Mouse (Mus musculus): ENCODE results near the gene Btaf1. TPM values are rescaled to one million over a fixed set of nuclear protein-coding genes. Genes with fewer than 3 reads are reported as not detected.

The Btaf1 gene
- polyA plus RNA-seq (2011; ENCODE audit: insufficient read length, low read depth, missing spikeins): 27.5 and 30.2 TPM in 2 replicates

DNA sequence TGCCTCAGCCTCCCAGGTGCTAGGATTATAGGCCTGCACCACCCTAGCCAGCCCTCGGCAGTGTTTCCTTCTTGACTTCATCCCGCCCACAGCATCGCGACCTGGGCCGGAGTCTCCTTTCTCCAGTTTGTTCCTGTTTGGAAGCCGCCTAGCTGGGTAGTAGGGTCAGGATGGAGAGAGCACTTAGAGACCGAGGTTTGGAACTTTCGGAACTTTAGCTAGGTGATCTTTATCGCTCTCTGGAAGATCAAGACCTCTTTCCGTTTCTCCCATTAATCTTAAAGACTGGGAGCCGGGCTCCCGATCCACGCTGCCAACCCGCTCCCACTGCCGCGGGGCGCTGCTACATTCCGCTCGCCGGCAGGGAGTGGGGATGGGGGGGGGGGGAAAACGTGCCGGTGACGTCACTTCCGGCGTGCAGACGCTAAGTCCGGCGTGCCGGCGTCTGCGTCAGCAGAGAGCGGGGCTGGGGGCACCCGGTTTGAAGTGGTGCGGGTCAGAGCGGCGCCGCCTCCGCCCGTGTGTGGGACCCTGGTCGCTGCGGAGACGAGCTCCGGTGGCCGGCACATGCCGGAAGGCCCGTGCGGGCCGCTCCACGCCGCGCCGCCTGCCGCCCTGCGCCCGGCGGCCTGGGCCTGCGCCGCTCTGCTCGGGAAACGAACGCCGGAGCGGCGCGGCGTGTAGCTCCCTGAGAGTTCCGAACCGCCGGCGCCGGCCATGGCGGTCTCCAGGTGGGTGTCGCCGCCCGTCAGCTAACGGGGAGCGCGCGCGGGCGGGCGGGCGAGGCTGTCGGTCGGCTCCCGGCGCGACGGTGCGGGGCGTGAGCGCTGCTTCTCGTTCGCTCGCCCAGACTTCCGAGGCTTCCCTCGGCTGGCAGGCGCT, at the start of gene Btaf1:
Gene Btaf1, plus strand, starts transcription at position 409 of the 882 bp plus-strand sequence.
- H3K4me3 ChIP-seq (ENCODE audit: insufficient read depth, low read length): peak within 1 kb of the TSS; percentile 59
- TF ChIP-seq POLR2A (IDR thresholded peaks at IDR 0.05; ENCODE audit: low read depth, low read length): peak; percentile 91
- TF ChIP-seq CTCF (IDR thresholded peaks at IDR 0.05; ENCODE audit: borderline replicate concordance, insufficient read depth, low read length): no peak
- peak within 1 kb of the TSS; percentile 93 for H3K27ac ChIP-seq (ENCODE audit: insufficient read depth, low read length)
- no peaks in the 10 kb centered on the region; the same call in 1 of the 2 replicates for H3K4me1 ChIP-seq (ENCODE audit: control insufficient read depth, insufficient read depth, low read length)

DNA sequence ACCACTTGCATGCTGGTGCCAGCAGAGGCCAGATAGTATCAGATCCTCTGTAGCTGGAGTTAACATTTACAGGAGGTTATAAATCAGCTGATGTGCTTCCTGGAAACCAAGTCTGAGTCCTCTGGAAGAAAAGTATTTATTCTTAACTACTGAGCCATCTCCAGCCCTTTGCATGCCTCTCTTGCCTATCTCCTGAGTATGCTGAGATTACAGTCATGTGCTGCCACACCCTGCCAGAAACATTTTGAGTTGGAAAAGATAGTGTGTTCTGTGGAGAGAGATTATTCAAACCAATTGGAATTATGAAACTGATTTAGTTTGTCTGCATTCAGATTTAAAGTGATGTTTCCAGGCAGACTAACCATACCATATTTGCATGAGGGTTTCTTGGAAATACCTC, 48.5 kb upstream of the Btaf1 start:
- TF ChIP-seq POLR2A (IDR thresholded peaks at IDR 0.05; ENCODE audit: low read depth, low read length) (no peak), CTCF (IDR thresholded peaks at IDR 0.05; ENCODE audit: borderline replicate concordance, insufficient read depth, low read length) (no peak)
- Histone ChIP-seq H3K4me3 (ENCODE audit: insufficient read depth, low read length) (no peak overlapping the region), H3K4me1 (ENCODE audit: control insufficient read depth, insufficient read depth, low read length) (no peaks in the 10 kb centered on the region), H3K27ac (ENCODE audit: insufficient read depth, low read length) (no peak overlapping the region)

DNA sequence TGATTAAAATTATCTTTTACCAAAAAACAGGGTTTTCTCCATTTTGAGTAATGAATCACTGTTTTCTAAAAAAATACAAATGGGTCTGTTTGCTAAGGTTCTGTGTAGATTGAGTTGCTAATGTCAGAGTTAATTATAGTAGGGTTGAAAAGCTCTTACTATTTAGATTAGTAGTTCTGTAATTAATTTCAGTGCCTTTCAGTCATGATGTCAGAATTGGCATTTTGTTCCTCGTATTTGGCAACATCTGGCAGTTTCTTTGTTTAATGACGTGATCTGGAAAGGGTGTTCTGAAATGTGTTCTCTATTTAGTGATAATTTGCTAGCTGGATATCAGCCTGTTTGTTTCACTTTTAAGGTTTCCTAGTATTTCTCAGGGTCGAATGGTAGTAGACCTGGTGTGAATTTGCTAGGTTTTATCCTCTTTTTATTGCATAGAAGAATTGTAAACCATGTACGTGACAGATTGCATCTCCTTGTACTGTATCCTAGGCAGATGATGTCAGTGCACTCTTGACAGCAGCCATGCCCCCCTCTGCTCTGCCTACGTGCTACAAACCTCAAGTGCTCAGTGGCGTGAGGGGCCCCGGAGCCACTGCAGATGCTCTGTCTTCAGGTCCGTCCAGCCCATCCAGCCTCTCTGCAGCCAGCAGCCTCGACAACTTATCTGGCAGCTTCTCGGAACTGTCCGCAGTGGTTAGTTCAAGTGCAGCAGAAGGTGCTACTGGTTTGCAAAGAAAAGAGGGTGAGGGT, 47.0 kb upstream of the Btaf1 start:
- no peak for TF ChIP-seq CTCF (IDR thresholded peaks at IDR 0.05; ENCODE audit: borderline replicate concordance, insufficient read depth, low read length)
- no peak for TF ChIP-seq POLR2A (IDR thresholded peaks at IDR 0.05; ENCODE audit: low read depth, low read length)
- H3K27ac ChIP-seq (ENCODE audit: insufficient read depth, low read length): no peak overlapping the region
- no peaks in the 10 kb centered on the region for H3K4me1 ChIP-seq (ENCODE audit: control insufficient read depth, insufficient read depth, low read length)
- H3K4me3 ChIP-seq (ENCODE audit: insufficient read depth, low read length): no peak overlapping the region

DNA sequence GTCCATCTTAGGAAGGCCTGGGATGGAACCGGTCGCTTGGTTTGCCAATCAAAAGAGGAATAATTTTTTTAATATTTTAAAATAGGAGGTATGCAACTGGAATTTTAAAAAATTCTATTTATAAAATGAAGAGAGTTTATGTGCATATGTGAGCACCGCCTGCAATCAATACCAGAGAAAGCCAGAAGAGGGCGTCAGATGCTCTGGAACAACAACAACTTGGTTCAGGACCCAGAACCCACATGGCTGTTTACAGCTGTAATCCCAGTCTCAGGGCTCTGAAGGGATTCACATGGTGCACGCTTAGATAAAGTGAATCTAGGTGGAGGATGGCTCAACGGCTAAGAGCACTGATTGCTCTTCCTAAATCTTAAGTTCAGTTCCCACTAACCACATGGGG, 42.8 kb upstream of the Btaf1 start:
- no peaks in the 10 kb centered on the region for H3K4me1 ChIP-seq (ENCODE audit: control insufficient read depth, insufficient read depth, low read length)
- H3K4me3 ChIP-seq (ENCODE audit: insufficient read depth, low read length): no peak overlapping the region
- H3K27ac ChIP-seq (ENCODE audit: insufficient read depth, low read length): no peak overlapping the region
- TF ChIP-seq CTCF (IDR thresholded peaks at IDR 0.05; ENCODE audit: borderline replicate concordance, insufficient read depth, low read length): no peak
- TF ChIP-seq POLR2A (IDR thresholded peaks at IDR 0.05; ENCODE audit: low read depth, low read length): no peak

DNA sequence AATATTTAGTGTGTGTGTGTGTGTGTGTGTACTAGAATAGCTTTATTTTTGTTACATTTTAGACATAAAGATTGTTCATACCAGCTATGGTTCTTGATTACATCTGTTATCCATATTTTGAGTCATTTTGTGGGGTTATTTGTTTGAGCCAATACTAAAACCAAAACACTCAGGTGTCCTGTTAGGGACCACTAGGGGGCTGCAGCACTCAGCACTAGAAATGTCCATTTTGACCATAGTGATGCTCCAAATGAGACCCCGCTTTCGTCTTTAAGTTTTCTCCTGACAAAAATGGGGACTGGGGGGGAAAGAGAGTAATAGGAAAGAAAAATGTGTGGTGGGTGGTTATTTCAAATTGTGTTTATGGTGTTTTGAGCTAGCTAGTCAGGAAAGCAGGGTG, 39.6 kb upstream of the Btaf1 start:
- Histone ChIP-seq H3K4me1 (ENCODE audit: control insufficient read depth, insufficient read depth, low read length) (no peaks in the 10 kb centered on the region), H3K27ac (ENCODE audit: insufficient read depth, low read length) (no peak overlapping the region), H3K4me3 (ENCODE audit: insufficient read depth, low read length) (no peak overlapping the region)
- TF ChIP-seq POLR2A (IDR thresholded peaks at IDR 0.05; ENCODE audit: low read depth, low read length) (no peak), CTCF (IDR thresholded peaks at IDR 0.05; ENCODE audit: borderline replicate concordance, insufficient read depth, low read length) (no peak)

DNA sequence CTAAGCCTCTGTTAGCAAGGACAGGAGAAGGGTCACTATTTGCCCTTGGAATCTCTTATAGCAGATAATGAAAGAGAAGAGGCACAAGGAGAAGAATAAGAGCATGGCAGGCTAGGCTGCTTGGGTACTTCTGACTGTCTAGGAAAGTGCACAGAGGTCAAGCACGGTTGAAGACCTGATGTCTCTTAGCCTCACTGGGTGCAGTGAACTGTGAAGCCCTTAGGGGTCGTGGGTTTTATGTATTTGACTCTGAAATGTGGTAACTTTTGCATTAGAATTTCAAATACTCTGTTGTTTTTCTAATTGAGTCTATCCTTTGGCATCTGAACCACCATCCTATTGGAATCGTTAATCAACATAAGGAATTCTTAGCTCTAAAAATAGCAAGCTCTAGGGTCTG, 38.2 kb upstream of the Btaf1 start:
- TF ChIP-seq CTCF (IDR thresholded peaks at IDR 0.05; ENCODE audit: borderline replicate concordance, insufficient read depth, low read length): no peak
- TF ChIP-seq POLR2A (IDR thresholded peaks at IDR 0.05; ENCODE audit: low read depth, low read length): no peak
- Histone ChIP-seq H3K27ac (ENCODE audit: insufficient read depth, low read length) (no peak overlapping the region), H3K4me1 (ENCODE audit: control insufficient read depth, insufficient read depth, low read length) (no peaks in the 10 kb centered on the region), H3K4me3 (ENCODE audit: insufficient read depth, low read length) (no peak overlapping the region)

DNA sequence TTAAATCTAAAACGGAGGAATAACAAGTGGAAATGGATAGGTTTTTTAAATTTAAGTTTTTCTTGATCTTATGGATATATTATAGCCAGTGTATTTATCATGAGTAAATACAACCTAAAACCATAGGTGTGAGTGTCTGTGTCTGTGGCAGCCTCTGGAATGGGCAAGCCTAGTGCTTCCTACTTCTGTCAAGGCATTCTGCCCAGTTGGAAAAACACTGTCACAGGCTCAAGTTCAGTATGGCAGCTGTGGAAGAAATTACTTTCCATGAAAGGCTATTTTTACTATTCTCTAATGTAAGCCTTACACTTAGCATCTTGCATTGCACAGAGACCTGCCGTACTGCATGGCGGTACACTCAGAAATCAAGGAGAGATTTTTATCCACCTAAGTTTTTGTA, 34.1 kb upstream of the Btaf1 start:
- H3K4me3 ChIP-seq (ENCODE audit: insufficient read depth, low read length): no peak overlapping the region
- no peaks in the 10 kb centered on the region for H3K4me1 ChIP-seq (ENCODE audit: control insufficient read depth, insufficient read depth, low read length)
- TF ChIP-seq CTCF (IDR thresholded peaks at IDR 0.05; ENCODE audit: borderline replicate concordance, insufficient read depth, low read length): no peak
- no peak for TF ChIP-seq POLR2A (IDR thresholded peaks at IDR 0.05; ENCODE audit: low read depth, low read length)
- H3K27ac ChIP-seq (ENCODE audit: insufficient read depth, low read length): no peak overlapping the region

DNA sequence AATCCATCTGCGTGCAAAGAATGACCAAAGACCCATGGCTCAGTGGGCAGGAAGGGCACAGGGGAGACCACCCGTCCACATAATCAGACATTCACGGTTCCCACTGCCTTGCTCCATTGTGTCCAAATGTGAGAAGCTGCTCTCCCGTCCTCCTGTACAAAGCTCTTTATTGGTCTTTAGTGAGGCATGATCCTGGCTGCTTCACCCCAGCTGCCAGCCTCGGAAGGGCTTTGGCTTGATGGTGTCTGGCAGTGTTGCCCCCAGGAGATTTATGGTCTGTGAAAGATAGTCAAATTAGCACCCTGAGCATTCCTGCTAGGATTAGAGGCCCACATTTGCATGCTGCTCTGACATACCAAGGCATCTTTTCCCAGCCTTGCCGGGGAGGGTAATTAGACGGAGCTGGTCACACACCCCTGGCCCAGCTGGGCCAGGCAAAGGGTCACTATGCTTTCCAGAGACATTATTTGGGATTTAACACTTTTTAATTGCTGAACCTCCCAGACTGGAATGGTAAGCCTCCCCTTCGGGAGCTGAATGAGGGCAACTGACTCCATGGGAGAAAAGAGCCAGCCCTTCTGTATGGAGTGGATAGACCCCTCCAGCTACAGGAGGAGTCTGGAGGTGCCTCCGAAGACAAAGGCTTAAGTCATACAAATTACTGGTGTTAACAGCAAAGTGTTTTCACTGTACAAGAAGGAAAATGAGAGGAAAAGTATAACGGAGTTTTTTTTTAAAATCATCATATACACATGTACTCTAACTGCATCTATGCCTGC, 28.9 kb upstream of the Btaf1 start:
- TF ChIP-seq CTCF (IDR thresholded peaks at IDR 0.05; ENCODE audit: borderline replicate concordance, insufficient read depth, low read length) (no peak), POLR2A (IDR thresholded peaks at IDR 0.05; ENCODE audit: low read depth, low read length) (no peak)
- Histone ChIP-seq H3K4me1 (ENCODE audit: control insufficient read depth, insufficient read depth, low read length) (no peaks in the 10 kb centered on the region), H3K27ac (ENCODE audit: insufficient read depth, low read length) (no peak overlapping the region), H3K4me3 (ENCODE audit: insufficient read depth, low read length) (no peak overlapping the region)

DNA sequence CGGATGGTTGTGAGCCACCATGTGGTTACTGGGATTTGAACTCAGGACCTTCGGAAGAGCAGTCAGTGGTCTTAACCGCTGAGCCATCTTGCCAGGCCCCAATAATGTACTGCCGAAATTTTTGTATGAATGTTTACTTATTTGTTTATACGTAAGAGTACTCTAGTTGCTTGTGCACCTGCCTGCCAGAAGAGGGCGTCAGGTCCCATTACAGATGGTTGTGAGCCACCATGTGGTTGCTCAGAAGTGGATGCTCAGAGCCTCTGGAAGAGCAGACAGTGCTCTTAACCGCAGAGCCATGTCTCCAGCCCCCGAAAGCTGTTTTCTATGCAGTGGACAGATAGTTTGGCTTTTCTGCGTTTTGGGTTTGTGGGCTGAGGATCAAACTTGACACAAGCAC, 28.1 kb upstream of the Btaf1 start:
- no peak overlapping the region for H3K4me3 ChIP-seq (ENCODE audit: insufficient read depth, low read length)
- TF ChIP-seq CTCF (IDR thresholded peaks at IDR 0.05; ENCODE audit: borderline replicate concordance, insufficient read depth, low read length) (peak; percentile 35; the same call in 1 of the 2 replicates), POLR2A (IDR thresholded peaks at IDR 0.05; ENCODE audit: low read depth, low read length) (no peak)

More for the DNA sequence above, 28.1 kb upstream of the Btaf1 start:
- Histone ChIP-seq H3K27ac (ENCODE audit: insufficient read depth, low read length) (no peak overlapping the region), H3K4me1 (ENCODE audit: control insufficient read depth, insufficient read depth, low read length) (no peaks in the 10 kb centered on the region)

Measured in embryonic fibroblast, embryonic 13.5 days (primary cell).